Mouse (Mus musculus): ENCODE data around the gene Gnaz. TPM values are rescaled to one million over a fixed set of nuclear protein-coding genes. Genes with fewer than 3 reads are reported as not detected.

Gene Gnaz
- polyA plus RNA-seq, 1 experiment from 2014 or later: 3.6 TPM

Other genes starting within 250 kb of the Gnaz start
- not detected in 2 replicates for gene Rsph14, start 65.4 kb downstream of the Gnaz start, polyA plus RNA-seq (2015; fragmentation: Nextera tagmentation; extraction: Ambion mirVana)
- gene Rab36, start 69.9 kb downstream of the Gnaz start, polyA plus RNA-seq (2015; fragmentation: Nextera tagmentation; extraction: Ambion mirVana): 5.6 and 7.0 TPM in 2 replicates
- 11.7 and 12.9 TPM in 2 replicates for gene Bcr, start 93.4 kb downstream of the Gnaz start, polyA plus RNA-seq (2015; fragmentation: Nextera tagmentation; extraction: Ambion mirVana)
- gene Specc1l, start 244.9 kb downstream of the Gnaz start, polyA plus RNA-seq (2015; fragmentation: Nextera tagmentation; extraction: Ambion mirVana): 25.8 and 27.4 TPM in 2 replicates

Measured in intestine, embryonic 15.5 days (tissue).